Mouse (Mus musculus): ENCODE data around the gene Gch1. TPM values are rescaled to one million over a fixed set of nuclear protein-coding genes. Genes with fewer than 3 reads are reported as not detected.

The Gch1 gene
- polyA plus RNA-seq, 1 experiment from 2014 or later = 2.2 TPM

- 88% methylated on average over 5 of the region's 5 CpGs for WGBS
- no peak for ATAC-seq (ENCODE audit: low FRiP score, low read depth)
- Histone ChIP-seq H3K27me3 (replicated peaks) (no peaks in the 10 kb centered on the region), H3K9ac (no peak overlapping the region), H3K4me3 (no peak overlapping the region), H3K27ac (no peak overlapping the region), H3K4me2 (replicated peaks) (no peak overlapping the region), H3K36me3 (no peaks in the 10 kb centered on the region), H3K4me1 (no peaks in the 10 kb centered on the region), H3K9me3 (no peaks in the 10 kb centered on the region)
These were observed 13.0 kb downstream of the Gch1 start for GRCm38 (mm10) chr14:47176226-47176625.

- H3K9ac ChIP-seq = no peak overlapping the region
- no peaks in the 10 kb centered on the region for H3K4me1 ChIP-seq
- H3K36me3 ChIP-seq = no peaks in the 10 kb centered on the region
- no peak for ATAC-seq (ENCODE audit: low FRiP score, low read depth)
- no peak overlapping the region for H3K4me3 ChIP-seq
- no peaks in the 10 kb centered on the region for H3K9me3 ChIP-seq
- H3K27me3 ChIP-seq (replicated peaks) = no peaks in the 10 kb centered on the region
- 85% methylated on average over 5 of the region's 5 CpGs for WGBS
- no peak overlapping the region for H3K4me2 ChIP-seq (replicated peaks)
- no peak overlapping the region for H3K27ac ChIP-seq
These were observed 14.1 kb downstream of the Gch1 start for GRCm38 (mm10) chr14:47175136-47175535.

- WGBS = 88% methylated on average over 5 of the region's 5 CpGs
- H3K27ac ChIP-seq = no peak overlapping the region
- H3K9ac ChIP-seq = no peak overlapping the region
- H3K9me3 ChIP-seq = no peaks in the 10 kb centered on the region
- H3K27me3 ChIP-seq (replicated peaks) = no peaks in the 10 kb centered on the region
- no peak overlapping the region for H3K4me3 ChIP-seq
- no peak overlapping the region for H3K4me2 ChIP-seq (replicated peaks)
- ATAC-seq (ENCODE audit: low FRiP score, low read depth) = no peak
- H3K36me3 ChIP-seq = no peaks in the 10 kb centered on the region
- H3K4me1 ChIP-seq = no peaks in the 10 kb centered on the region
These were observed 17.1 kb downstream of the Gch1 start for GRCm38 (mm10) chr14:47172073-47172472.

- no peak overlapping the region for H3K4me2 ChIP-seq (replicated peaks)
- ATAC-seq (ENCODE audit: low FRiP score, low read depth) = no peak
These were observed 18.6 kb downstream of the Gch1 start for GRCm38 (mm10) chr14:47170499-47171109.

GRCm38 (mm10) chr14:47169677-47170410 is 19.4 kb downstream of the Gch1 start:
- Histone ChIP-seq H3K4me2 (replicated peaks) (no peak overlapping the region), H3K9me3 (no peaks in the 10 kb centered on the region), H3K4me3 (no peak overlapping the region), H3K36me3 (no peaks in the 10 kb centered on the region), H3K27me3 (replicated peaks) (no peaks in the 10 kb centered on the region), H3K4me1 (no peaks in the 10 kb centered on the region), H3K27ac (no peak overlapping the region), H3K9ac (no peak overlapping the region)
- 81% methylated on average over 9 of the region's 9 CpGs for WGBS
- ATAC-seq (ENCODE audit: low FRiP score, low read depth) = no peak

More at GRCm38 (mm10) chr14:47170499-47171109, 18.6 kb downstream of the Gch1 start:
- H3K4me3 ChIP-seq = no peak overlapping the region
- 68% methylated on average over 3 of the region's 3 CpGs for WGBS
- no peaks in the 10 kb centered on the region for H3K9me3 ChIP-seq
- H3K27me3 ChIP-seq (replicated peaks) = no peaks in the 10 kb centered on the region
- no peaks in the 10 kb centered on the region for H3K4me1 ChIP-seq
- no peak overlapping the region for H3K27ac ChIP-seq
- no peaks in the 10 kb centered on the region for H3K36me3 ChIP-seq
- H3K9ac ChIP-seq = no peak overlapping the region

GRCm38 (mm10) chr14:47165741-47166140 is 23.5 kb downstream of the Gch1 start:
- WGBS = 91% methylated on average over 5 of the region's 5 CpGs
- Histone ChIP-seq H3K27ac (no peak overlapping the region), H3K4me1 (no peaks in the 10 kb centered on the region), H3K27me3 (replicated peaks) (no peaks in the 10 kb centered on the region), H3K36me3 (no peaks in the 10 kb centered on the region), H3K4me3 (no peak overlapping the region), H3K9ac (no peak overlapping the region), H3K9me3 (no peaks in the 10 kb centered on the region), H3K4me2 (replicated peaks) (no peak overlapping the region)
- no peak for ATAC-seq (ENCODE audit: low FRiP score, low read depth)

GRCm38 (mm10) chr14:47165117-47165516 is 24.1 kb downstream of the Gch1 start:
- Histone ChIP-seq H3K4me2 (replicated peaks) (no peak overlapping the region), H3K9ac (no peak overlapping the region), H3K27ac (no peak overlapping the region), H3K4me1 (no peaks in the 10 kb centered on the region), H3K36me3 (no peaks in the 10 kb centered on the region), H3K4me3 (no peak overlapping the region), H3K27me3 (replicated peaks) (no peaks in the 10 kb centered on the region), H3K9me3 (no peaks in the 10 kb centered on the region)
- no peak for ATAC-seq (ENCODE audit: low FRiP score, low read depth)
- WGBS = 90% methylated on average over 5 of the region's 5 CpGs

GRCm38 (mm10) chr14:47161921-47162427 is 27.2 kb downstream of the Gch1 start:
- Histone ChIP-seq H3K36me3 (no peaks in the 10 kb centered on the region), H3K9me3 (no peaks in the 10 kb centered on the region), H3K27me3 (replicated peaks) (no peaks in the 10 kb centered on the region), H3K27ac (no peak overlapping the region), H3K9ac (no peak overlapping the region), H3K4me3 (no peak overlapping the region), H3K4me2 (replicated peaks) (no peak overlapping the region), H3K4me1 (no peaks in the 10 kb centered on the region)
- WGBS = 81% methylated on average over 3 of the region's 5 CpGs
- ATAC-seq (ENCODE audit: low FRiP score, low read depth) = no peak

GRCm38 (mm10) chr14:47160051-47160640 is 29.1 kb downstream of the Gch1 start:
- Histone ChIP-seq H3K4me2 (replicated peaks) (no peak overlapping the region), H3K9me3 (no peaks in the 10 kb centered on the region), H3K4me1 (no peaks in the 10 kb centered on the region), H3K27ac (no peak overlapping the region), H3K36me3 (no peaks in the 10 kb centered on the region), H3K27me3 (replicated peaks) (no peaks in the 10 kb centered on the region), H3K4me3 (no peak overlapping the region), H3K9ac (no peak overlapping the region)
- WGBS = 84% methylated on average over 2 of the region's 2 CpGs
- ATAC-seq (ENCODE audit: low FRiP score, low read depth) = no peak

- WGBS = 92% methylated on average over 3 of the region's 3 CpGs
- no peaks in the 10 kb centered on the region for H3K4me1 ChIP-seq
- H3K9ac ChIP-seq = no peak overlapping the region
- no peak overlapping the region for H3K4me2 ChIP-seq (replicated peaks)
- no peaks in the 10 kb centered on the region for H3K9me3 ChIP-seq
- H3K4me3 ChIP-seq = no peak overlapping the region
- H3K27ac ChIP-seq = no peak overlapping the region
- no peaks in the 10 kb centered on the region for H3K27me3 ChIP-seq (replicated peaks)
- H3K36me3 ChIP-seq = no peaks in the 10 kb centered on the region
- no peak for ATAC-seq (ENCODE audit: low FRiP score, low read depth)
These were observed 34.9 kb downstream of the Gch1 start for GRCm38 (mm10) chr14:47154303-47154702.

- Histone ChIP-seq H3K4me2 (replicated peaks) (no peak overlapping the region), H3K4me1 (no peaks in the 10 kb centered on the region), H3K27ac (no peak overlapping the region), H3K27me3 (replicated peaks) (no peaks in the 10 kb centered on the region), H3K4me3 (no peak overlapping the region), H3K9ac (no peak overlapping the region), H3K36me3 (no peaks in the 10 kb centered on the region), H3K9me3 (no peaks in the 10 kb centered on the region)
- ATAC-seq (ENCODE audit: low FRiP score, low read depth) = no peak
- 90% methylated on average over 6 of the region's 6 CpGs for WGBS
These were observed 37.9 kb downstream of the Gch1 start for GRCm38 (mm10) chr14:47151306-47151705.

GRCm38 (mm10) chr14:47144326-47144725 is 44.9 kb downstream of the Gch1 start:
- no peaks in the 10 kb centered on the region for H3K9me3 ChIP-seq
- no peaks in the 10 kb centered on the region for H3K27me3 ChIP-seq (replicated peaks)
- no peak overlapping the region for H3K4me3 ChIP-seq
- no peak overlapping the region for H3K27ac ChIP-seq
- H3K4me2 ChIP-seq (replicated peaks) = no peak overlapping the region
- no peak for ATAC-seq (ENCODE audit: low FRiP score, low read depth)
- no peaks in the 10 kb centered on the region for H3K36me3 ChIP-seq
- no peak overlapping the region for H3K9ac ChIP-seq
- no peaks in the 10 kb centered on the region for H3K4me1 ChIP-seq
- 97% methylated on average over 5 of the region's 5 CpGs for WGBS
